Mouse (Mus musculus) cerebellum, adult 18-20 months (tissue): ENCODE results near the gene Smim1.
A peak's percentile ranks its signal among the peaks of the same experiment; 100 is the strongest.

Experiments
- DNase-seq, 2 experiments: peaks; one replicate each; pipeline ENCODE4 v3.0.0; 2021

The Smim1 gene

GRCm38 (mm10) chr4:154019571-154019970, 6.5 kb downstream of the Smim1 start:
- peak in 1 of 2 experiments; percentile 38 for DNase-seq

- no peak for DNase-seq
Observed at GRCm38 (mm10) chr4:154015476-154015875, 10.6 kb downstream of the Smim1 start.

GRCm38 (mm10) chr4:154012132-154012882, 13.7 kb downstream of the Smim1 start:
- peak in 1 of 2 experiments; percentile 20 for DNase-seq

- DNase-seq = peak; percentile 89
Observed at GRCm38 (mm10) chr4:154011646-154012089, 14.4 kb downstream of the Smim1 start, which contains the start of gene Lrrc47. Lrrc47 (plus strand) TSS chr4:154011731.

- no peak for DNase-seq
Observed at GRCm38 (mm10) chr4:154010907-154011645, 15.0 kb downstream of the Smim1 start.

GRCm38 (mm10) chr4:154007759-154008158, 18.3 kb downstream of the Smim1 start:
- no peak for DNase-seq

- no peak for DNase-seq
Observed at GRCm38 (mm10) chr4:154006264-154006663, 19.8 kb downstream of the Smim1 start.

- no peak for DNase-seq
Observed at GRCm38 (mm10) chr4:154005488-154005887, 20.5 kb downstream of the Smim1 start.

GRCm38 (mm10) chr4:153993505-153993904, 32.5 kb downstream of the Smim1 start:
- no peak for DNase-seq

- DNase-seq = no peak
Observed at GRCm38 (mm10) chr4:153992715-153993114, 33.3 kb downstream of the Smim1 start.

- DNase-seq = no peak
Observed at GRCm38 (mm10) chr4:153980470-153980869, 45.6 kb downstream of the Smim1 start.

- DNase-seq = no peak
Observed at GRCm38 (mm10) chr4:153979243-153979642, 46.8 kb downstream of the Smim1 start.

GRCm38 (mm10) chr4:153975768-153976167, 50.3 kb downstream of the Smim1 start:
- DNase-seq = no peak

- DNase-seq = peak in 1 of 2 experiments; percentile 53
Observed at GRCm38 (mm10) chr4:153975292-153975662, 50.8 kb downstream of the Smim1 start.

GRCm38 (mm10) chr4:153974431-153975291, 51.4 kb downstream of the Smim1 start, which contains the start of the genes Dffb and Cep104:
Dffb (minus strand) TSS chr4:153975126.
Cep104 (plus strand) TSS chr4:153975194.
- peak; percentile 89 to 96 for DNase-seq
